Mouse (Mus musculus) lung, postnatal 14 days (tissue): ENCODE results near the gene Srsf12.
A peak's percentile ranks its signal among the peaks of the same experiment; 100 is the strongest.

Experiments used
- DNase-seq: peaks from one replicate; pipeline ENCODE4 v3.0.0; 2021

The Srsf12 gene

DNA sequence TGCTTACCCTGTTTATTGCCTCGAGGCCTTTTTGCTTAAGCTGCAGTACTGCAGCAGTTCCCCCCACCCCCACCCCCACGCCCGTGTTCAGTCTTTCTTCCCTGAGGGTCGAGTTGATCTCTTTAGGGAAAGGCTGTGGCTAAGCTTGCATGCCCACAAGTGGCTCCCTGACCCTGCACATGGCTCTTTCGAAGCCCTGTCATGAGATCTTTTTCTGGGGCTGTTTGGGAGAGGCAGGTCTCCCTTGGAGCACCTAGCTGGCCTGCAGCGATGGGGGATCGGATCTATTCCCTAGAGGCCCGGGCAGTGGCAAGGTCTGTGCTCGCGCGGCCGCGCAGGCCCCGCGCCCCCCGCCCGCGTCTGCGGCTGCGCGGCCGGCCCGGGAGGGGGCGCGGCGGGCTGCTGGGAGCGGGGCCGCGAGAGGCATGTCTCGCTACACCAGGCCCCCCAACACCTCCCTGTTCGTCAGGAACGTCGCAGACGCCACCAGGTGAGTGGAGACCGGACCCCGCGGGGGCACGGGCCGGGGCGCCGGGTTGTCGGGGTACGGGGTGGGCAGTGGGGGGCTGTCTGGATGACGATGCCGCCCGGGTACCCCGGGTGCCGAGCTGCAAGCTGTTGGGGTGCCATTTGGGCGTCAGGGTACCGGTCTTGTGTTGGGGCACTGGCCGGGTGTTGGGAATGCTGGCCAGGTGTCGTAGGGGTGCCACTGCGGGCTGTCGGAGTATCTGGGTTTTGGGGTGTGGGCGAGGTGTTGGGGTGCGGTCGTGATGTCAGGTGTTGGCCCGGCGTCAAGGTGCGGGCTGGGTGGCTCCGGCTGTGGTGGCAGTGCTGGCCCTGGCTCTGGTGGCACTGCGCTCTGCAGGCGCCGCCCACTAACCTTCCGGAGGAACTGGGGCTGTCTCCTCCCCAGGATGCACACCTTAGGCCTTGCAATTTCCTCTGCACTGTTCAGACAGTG lies at the start of gene Srsf12:
TSS of gene Srsf12 (plus strand) at position 111 of the 961 bp plus-strand sequence.
- peak; percentile 9 for DNase-seq

DNA sequence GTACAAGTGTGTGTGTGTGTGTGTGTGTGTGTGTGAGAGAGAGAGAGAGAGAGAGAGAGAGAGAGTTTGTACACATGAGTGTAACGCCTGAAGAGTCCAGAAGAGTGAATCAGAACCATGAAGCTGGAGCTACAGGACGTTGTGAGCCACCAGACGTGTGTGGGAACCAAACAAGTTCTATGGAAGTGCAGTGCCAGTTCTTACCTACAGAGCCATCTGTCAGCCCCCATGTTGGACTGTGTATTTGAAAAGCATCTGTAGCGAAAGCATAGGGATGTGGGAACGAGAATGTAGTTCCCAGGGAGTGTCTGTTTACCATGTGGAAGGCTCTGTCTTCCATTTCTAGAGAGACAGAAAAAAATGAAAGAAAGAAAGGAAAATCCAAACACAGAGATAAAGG lies 25.3 kb upstream of the Srsf12 start:
- DNase-seq: no peak

DNA sequence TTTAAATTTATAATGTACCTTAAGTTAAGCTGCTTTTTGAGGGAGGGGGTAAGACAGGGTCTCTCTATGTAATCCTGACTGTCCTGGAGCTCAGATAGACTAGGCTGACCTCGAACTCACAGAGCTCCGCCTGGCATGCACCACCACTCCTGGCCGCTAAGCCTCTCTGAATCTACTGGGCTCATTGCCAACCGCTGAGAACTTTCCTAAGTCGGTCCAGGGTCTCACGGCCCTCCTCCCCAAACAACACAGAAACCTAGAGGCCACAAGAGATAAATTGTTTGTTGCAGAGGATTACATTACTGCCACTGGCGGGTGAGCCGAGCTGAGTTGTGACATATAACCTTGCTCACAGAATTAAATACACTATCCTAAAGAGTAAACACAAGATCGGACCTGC lies 20.6 kb upstream of the Srsf12 start:
- DNase-seq: peak; percentile 39

DNA sequence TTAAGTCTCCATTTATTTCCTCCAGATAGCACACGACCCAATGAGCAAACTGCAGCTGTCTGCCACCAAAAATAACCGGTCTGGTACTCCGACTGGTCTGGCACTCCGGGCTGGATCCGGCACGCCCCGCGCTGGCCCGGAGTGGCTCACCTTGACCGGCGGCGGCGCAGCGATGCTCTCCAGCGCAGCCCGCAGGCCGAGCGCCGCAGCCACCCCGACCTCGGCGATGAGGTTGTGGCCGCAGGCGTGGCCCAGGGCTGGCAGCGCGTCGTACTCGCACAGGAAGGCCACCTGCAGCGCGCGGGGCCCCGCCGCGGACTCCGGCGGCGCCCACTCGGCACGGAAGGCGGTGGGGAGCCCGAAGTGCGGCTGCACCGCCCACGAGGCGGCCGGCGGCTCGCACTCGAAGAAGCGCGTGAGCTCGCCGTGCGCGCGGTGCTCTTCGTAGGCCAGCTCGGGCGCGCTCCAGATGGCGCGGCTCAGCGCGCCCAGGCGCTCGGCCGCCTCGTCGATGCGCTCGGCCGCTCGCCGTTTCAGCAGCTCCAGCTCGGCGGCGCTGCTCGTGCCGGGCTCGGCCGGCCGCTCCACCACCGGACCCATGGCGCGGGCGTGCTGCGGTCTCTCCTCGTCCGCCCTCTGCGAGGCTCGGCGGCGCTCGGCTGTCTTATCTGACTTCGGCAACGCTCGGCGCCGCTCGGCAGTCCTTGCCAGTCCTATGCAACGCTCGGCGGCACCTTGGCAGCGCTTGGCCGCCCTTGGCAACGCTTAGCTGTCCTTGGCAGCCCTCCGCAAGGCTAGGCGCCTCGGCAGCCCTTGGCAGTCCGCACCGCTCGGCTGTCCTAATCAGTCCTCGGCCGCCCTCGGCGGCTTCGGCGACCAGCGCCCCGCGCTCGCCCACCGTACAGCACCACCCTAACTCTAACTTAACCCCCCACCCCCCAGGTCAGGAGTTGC lies 19.7 kb upstream of the Srsf12 start:
- peak; percentile 81 for DNase-seq

DNA sequence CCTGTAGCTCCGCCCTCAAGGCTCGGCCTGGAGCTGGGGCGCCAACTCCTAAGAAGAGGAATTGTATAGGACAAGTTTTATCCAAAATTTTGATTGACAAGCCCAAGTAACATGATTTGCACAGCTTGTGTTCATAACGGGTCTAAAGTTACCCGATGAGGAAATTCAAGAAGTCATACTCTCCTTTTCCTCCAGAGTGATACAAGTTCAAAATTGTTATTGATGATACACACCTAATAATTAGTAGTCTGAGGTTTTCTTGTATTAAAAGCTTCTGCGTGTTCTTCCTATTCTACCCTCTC lies 19.1 kb upstream of the Srsf12 start, which contains the start of gene Pm20d2:
TSS of gene Pm20d2 (minus strand) at position 3 of the 302 bp plus-strand sequence.
- no peak for DNase-seq

DNA sequence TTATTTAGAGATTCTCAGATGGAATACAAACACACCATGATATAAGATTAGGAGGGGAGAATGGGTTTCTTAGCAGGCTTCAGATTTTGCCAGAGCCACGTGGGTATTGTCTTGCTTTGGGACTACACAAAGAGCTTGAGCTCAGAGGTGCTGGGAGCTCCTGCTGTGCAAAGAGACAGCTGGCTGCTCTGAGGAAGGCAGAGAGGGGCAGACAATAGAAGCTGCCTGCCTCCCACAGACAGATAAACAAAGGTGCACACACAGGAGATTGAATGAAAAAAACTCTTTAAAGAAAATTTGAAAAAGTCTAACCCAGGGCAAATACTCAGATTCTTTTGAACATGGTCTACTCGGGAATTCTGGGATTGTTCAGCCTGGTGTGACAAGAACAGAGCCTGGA lies 10.7 kb upstream of the Srsf12 start:
- no peak for DNase-seq

DNA sequence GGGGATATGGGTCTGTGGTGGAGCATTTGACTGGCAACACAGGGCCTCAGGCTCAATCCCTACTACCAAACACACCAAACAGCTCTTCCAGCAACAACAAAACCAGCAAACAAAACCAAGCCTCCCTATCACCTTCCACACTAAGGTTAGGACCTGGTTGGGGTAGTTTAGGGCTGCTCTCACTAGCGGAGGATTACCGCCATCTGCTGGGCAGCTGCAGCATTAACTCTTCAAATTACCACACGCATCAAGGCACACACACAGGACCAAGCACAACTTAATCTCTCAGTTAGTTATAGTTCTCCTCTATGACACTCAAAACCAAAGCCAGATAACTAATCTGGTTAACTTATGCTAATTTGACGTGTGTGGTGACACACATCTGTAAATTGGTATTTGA lies 4.1 kb upstream of the Srsf12 start:
- DNase-seq: peak; percentile 57

DNA sequence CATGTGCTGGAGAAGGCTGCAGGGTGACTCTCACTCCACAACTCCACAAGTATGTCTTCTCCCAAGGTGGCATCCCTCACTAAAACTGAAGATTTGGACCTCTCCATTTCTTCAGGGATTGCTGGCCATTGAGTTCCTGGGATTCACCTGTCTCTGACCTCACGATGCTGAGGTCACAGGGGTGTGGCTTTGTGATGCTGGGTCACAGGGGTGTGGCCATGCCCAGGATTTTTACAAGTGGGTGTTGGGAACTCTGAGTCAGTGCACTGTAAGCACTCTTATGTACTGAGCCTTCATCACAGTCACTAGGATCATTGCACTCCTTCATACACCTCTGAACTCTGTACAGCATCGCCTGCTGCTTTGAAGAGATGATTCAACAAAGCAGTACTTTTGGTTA lies 1.2 kb upstream of the Srsf12 start:
- DNase-seq: no peak

DNA sequence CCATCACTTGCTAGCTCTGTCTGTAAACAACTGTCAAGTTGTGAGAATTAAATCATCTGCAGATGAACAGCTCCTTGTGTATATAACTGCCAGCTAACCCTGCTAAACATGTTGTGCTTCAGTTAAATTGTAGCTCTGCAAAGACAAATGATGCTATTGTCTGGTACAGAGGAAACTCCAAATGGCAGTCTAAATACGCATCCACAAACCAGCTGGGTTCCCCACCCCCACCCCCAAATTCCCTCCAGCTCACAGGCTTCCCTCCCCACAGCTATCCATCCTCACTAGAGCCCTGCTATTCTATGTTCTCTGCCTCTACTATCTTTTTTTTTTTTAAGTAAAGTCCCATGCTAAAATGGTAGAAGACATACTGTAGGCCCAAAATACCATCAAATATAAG lies 13.1 kb downstream of the Srsf12 start:
- no peak for DNase-seq

DNA sequence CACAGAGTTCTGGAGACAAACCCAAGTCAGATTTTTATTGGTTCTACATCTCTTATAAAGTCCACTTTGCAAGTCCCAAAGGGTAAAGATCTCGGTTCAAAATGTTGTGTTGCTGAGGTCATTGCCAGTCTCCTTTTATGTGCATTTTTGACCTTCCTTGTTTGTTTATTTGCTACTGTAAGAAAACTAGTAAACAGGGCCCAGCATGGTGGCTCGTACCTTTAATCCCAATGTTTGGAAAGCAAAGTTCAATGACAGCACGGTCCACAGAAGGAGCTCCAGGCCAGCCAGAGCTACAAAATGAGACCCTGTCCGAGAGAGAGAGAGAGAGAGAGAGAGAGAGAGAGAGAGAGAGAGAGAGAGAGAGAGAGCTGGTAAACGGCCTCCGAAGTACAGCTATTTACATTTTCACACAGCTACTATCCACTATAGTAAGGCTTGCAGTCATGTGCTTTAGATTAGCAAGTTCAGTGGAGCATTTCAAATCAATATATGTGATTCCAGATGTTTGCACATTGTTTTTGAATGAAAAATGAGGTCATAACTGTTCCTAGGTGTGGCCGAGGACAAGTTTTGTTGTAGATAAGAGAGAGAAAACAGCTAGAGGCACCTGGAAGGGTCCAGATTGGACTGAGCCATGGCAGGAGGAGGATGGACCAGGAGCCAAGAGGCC lies 15.3 kb downstream of the Srsf12 start:
- no peak for DNase-seq

DNA sequence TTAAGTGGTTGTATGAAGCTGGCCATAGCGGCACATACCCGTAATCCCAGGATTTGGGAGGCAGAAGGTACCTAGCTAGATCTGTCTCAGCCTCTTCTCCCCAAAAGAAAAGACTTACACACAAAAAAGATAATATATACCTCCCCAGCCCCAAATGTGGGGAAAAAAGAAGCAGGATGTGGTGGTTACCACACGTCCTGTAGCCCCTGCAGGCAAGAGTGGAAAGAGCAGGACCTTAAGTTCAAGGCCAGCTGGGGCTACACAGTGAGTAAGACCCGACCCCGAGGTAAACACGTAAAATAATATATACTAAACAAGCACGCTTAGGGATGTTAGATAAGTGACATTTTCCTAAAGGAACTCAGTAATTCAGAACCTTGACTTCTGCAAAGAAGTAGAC lies 18.4 kb downstream of the Srsf12 start:
- DNase-seq: no peak

DNA sequence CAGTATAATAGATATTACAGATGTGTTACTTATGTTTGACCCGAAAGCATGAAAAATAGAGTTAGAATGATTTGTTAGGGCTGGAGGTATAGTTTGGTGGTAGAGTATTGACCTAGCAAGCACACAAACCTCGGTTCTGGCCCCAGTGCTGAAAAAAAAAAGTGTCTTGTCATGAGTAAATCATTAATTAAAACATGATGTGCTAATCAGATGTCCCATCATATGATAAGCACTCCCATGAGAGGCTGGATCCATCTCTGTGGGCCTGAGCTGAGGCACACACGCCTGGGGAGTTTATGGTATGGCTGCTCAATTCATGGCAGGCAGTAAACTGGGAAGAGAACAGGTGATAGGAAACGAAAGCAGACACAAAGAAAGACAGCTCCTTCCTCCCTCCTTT lies 20.8 kb downstream of the Srsf12 start:
- no peak for DNase-seq

DNA sequence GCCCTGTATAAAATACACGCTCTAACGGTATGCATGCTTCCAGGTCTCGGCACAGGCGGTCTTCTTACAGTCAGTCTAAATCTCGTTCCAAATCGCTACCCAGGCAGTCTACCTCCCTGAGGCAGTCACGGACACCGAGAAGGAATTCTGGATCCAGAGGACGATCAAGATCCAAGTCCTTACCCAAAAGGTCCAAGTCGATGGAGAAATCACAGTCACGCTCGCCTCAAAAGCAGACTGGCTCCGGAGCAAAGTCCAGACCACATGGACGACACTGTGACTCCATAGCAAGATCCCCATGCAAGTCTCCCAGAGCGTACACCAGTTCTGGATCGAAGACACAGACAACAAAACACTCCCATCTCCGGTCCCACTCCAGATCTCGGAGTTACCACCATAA lies 22.1 kb downstream of the Srsf12 start:
- DNase-seq: no peak

DNA sequence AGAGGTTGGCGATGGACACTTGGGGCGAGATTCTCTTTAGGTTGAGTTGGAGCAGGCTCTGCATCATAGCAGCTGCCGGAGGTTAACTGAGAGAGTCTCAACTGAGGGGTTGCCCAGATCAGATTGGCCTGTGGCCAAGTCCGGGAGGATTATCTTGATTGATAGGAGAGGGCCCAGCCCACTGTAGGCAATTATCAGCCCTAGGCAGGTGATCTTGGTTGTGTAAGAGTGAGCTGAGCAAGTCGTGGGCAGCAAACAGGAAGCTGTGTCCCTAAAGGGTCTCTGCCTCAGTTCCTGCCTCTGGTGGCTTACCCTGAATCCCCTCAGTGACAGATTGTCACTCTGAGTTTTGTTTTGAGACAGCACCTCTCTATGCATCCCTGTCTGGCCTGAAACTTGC lies 33.7 kb downstream of the Srsf12 start:
- no peak for DNase-seq

DNA sequence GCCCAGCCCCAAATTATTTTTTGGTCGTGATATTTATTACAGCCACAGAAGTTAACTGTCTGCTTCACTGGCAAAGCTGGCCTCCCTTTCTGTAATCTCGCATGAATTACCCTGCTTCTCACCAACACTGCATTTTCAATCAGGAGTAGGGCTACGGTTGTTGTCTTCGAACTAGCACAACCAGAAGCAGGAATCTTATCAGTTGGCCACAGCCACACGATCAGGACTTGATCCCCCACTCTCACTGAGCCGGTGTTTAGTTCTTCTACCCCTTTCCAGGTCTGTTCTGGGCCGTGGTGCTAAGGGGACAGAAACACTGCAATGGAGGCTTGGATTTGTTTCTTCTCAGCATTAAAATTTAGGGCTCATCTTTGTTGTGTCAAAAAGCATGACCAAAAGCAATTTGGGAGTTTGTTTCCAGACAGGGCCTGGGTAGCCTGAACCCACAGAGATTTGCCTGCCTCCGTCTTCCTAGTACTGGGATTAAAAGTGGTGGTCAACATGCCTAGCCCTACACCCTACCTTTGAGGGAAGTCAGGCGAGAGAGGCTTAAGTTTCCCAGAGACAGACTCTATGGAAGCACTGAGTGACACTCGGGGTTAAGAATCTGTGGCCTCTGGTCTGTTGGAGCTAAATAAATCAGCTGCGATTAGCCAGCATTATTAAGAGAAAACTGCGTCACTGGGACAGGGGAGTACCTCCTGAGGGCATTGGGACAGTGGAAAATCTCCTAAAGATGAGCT lies 34.4 kb downstream of the Srsf12 start:
- no peak for DNase-seq

DNA sequence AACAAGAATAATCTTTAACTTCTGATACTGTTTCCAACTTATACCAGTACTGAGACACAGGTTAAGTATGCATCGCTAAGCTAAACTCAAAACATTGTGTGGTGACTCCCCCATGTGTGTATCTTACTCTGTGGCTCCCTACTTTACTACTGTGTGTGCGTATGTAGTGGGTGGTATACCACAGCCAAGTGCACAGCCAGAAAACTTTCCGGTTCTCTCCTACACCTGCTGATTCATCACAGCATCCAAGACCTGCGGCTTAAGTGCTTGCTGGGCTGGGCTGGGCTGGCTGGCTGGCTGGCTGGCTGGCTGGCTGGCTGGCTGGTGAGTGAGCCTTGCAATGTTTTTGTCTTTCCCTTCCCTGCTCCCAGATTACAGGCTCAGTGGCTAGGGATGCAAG lies 35.1 kb downstream of the Srsf12 start:
- DNase-seq: no peak

DNA sequence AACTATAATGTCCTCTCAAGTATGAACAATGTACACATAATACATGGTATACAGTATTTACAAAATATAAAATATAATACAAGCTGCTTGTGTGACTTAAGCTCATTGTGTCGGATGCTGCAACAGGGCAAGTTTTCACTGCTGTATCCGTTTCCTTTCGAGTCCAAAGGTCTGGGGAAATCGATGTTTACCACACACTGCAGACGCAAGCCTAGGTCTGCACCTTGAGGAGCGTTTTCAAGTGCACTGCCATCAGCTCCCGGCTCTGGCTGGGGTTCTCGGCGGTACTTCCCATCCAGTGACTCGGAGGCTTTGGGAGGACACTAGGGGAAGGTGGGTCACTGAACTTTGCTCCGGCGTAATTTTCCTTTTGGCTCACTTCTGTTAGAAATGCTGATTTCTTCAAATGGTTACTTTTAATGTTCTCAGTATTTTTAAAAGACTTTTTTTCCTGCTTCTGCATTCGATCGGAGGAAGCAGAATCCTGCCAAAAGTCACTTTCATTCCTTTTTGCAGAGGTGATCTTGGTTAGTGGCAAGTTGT lies 37.1 kb downstream of the Srsf12 start:
- no peak for DNase-seq

DNA sequence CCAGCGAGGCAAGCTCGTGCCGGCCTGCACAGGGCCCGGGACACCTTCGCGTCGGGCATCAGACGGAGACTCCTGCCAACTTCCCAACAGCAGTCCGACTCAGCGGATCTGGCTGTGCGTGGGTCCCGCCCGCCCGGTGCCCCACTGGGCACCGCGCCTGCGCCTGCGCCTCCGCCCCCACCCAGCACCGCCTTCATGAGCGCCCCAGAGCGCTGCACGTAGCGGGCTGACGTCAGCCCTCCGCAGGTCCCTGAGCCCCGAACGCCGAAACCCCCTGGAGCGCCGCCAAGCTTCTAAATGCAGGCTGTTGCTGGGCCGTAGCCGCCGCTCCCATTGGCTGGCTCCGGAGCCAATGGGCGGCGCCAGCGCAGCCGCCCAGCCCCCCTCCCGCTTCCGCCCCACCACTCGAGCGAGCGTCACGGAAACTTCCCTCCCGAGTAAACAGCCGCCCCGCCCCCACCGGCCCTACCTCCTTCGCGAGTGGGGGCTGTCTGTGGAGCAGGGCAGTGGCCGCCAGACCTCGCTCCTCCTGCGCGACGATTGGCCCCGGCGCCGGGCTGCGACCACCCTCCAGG lies 38.8 kb downstream of the Srsf12 start:
- peak; percentile 100 for DNase-seq

DNA sequence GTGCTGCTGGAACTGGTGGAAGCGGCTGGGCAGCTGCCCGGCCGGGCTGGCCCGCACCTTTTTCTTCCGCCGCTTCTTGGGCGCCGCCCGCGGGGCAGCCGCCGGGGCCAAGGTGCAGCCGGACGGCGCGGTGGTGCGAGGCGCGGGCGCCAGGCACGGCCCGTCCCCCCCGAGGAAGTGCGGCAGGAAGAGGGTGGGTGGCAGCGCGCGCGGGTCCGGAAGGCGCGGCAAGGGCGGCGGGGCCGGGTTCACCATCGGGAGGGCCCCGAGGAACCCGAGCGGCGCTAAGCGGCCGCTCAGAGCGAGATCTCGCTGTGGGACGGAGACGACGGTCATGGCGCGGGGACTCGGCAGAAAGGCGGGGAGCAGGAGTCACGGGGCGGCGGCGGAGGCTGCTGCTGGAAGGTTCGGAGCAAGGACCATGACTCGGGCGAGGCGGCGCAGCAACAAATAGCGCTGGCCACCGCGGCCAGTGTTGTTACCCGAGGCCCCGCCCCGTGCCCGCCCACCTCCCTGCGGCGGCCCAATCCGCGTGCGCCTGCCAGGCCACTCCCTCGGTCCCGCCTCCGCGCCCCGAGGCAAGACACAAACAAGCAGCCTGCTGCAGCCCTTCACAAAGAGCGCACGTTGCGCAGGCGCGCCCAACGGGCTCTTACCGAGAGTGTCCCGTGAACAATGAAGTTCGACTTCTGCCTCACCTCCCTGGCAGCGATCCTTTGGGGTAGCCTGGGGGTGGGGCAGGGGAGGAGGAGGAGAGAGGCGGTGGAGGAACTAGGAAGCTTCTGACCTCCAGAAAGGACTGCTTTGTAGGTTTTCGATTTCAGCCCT lies 39.5 kb downstream of the Srsf12 start:
- peak; percentile 98 for DNase-seq

DNA sequence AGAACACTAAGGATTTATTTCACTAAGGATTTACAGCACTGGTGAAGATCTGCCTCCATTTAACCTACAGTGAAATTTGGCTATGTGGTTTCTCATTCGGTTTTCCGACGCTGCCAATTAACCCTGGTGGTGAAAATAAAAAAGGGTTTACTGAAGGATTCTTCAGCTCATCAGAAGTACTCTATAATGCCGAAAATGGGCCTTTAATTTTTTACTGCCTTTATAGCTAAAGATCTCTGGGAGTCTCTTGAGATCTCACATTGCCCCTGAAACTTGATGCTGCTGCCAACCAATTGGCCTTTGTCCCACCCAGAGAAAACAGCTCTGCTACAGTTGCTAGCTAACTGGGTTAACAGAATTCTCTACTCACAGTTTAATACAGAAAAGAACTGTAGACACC lies 40.1 kb downstream of the Srsf12 start:
- DNase-seq: no peak

DNA sequence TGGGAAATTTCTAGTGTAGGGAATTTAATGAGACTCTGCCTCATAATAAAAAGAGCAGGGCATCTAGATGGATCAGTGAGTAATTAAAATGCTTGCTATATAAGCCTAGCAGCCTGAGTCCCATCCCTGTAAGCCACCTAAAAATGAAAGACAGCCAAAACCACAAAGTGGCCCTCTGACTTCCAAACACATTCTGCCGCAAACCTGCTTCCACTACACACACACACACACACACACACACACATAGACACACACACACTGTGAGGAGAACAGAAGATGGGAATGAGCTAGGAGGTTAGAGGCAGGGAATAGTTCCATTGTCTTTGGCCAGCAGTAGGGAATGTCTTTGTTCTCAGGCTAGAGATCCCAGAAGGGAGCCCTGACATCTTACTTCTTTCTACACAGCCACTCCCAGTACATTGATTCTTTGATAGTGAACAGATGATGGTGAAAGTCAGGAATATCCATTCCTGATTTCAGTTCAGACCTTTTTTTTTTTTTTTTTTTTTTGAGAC lies 41.0 kb downstream of the Srsf12 start:
- DNase-seq: no peak
